Mouse (Mus musculus) CH12.LX (cell line): ENCODE data around the gene Plekhs1. TPM values are rescaled to one million over a fixed set of nuclear protein-coding genes. Genes with fewer than 3 reads are reported as not detected.

Experiments
- DNase-seq: peaks from one replicate; pipeline ENCODE4 v3.0.0-alpha.2; 2013; ENCODE audit errors: extremely low read depth
- H3K27ac ChIP-seq: 2 replicates; pipeline ENCODE4 v1.5.1; 2012; ENCODE audit warnings: low read depth, mild to moderate bottlenecking, control low read depth, moderate library complexity; ENCODE audit not compliant: insufficient read depth
- H3K27me3 ChIP-seq: replicated peaks from 2 replicates; pipeline ENCODE3; 2012; ENCODE audit warnings: inconsistent platforms
- H3K36me3 ChIP-seq, 2 experiments: replicated peaks in 1 of 2; 2 replicates each; pipeline versions ENCODE3 to v1.6.1; 2012; ENCODE audit warnings: inconsistent platforms in 1 of 2, low read length in 1 of 2, mild to moderate bottlenecking in 1 of 2, mixed read lengths in 1 of 2, moderate library complexity in 1 of 2; ENCODE audit not compliant: control insufficient read depth in 1 of 2, insufficient read depth in 1 of 2
- H3K4me1 ChIP-seq, 2 experiments: 2 replicates each; pipeline ENCODE4 v1.6.1; 2012; ENCODE audit warnings: inconsistent platforms in 1 of 2, moderate library complexity in 1 of 2; ENCODE audit not compliant: insufficient read depth in 2 of 2, control insufficient read depth in 1 of 2
- H3K4me2 ChIP-seq: 2 replicates; pipeline ENCODE4 v1.6.1; 2012; ENCODE audit warnings: low read depth, mild to moderate bottlenecking, control low read depth; ENCODE audit not compliant: poor library complexity, insufficient read depth, severe bottlenecking
- H3K4me3 ChIP-seq, 3 experiments: fragments of 150-350 bp in 1 of 3; sonication (generic) in 1 of 3; replicated peaks in 1 of 3; 2 replicates each; pipeline versions ENCODE3 to v1.5.1; 2011 to 2012; ENCODE audit warnings: low read depth in 2 of 3, low read length in 2 of 3, mild to moderate bottlenecking in 2 of 3, moderate library complexity in 2 of 3, control low read depth in 1 of 3, improper control_type of control experiment in 1 of 3, inconsistent platforms in 1 of 3, mixed read lengths in 1 of 3; ENCODE audit not compliant: poor library complexity in 1 of 3
- H3K79me2 ChIP-seq: replicated peaks from 2 replicates; pipeline ENCODE4 v1.6.1; 2012; ENCODE audit warnings: mild to moderate bottlenecking, moderate library complexity; ENCODE audit not compliant: control insufficient read depth, poor library complexity, insufficient read depth, severe bottlenecking; ENCODE audit errors: extremely low read depth
- H3K9ac ChIP-seq: 2 replicates; pipeline ENCODE4 v1.6.1; 2012; ENCODE audit warnings: low read depth, mild to moderate bottlenecking, control low read depth, moderate library complexity; ENCODE audit not compliant: insufficient read depth
- H3K9me3 ChIP-seq: replicated peaks from 2 replicates; pipeline ENCODE3; 2012; ENCODE audit warnings: low read length, inconsistent platforms, mixed read lengths
- BHLHE40 ChIP-seq: IDR thresholded peaks from 2 replicates; pipeline ENCODE4 v1.6.1; 2011; ENCODE audit warnings: mild to moderate bottlenecking, low read depth, low read length, improper control_type of control experiment
- CHD1 ChIP-seq: IDR thresholded peaks from 2 replicates; pipeline ENCODE4 v1.6.1; 2012; ENCODE audit warnings: low read depth, low read length, improper control_type of control experiment, inconsistent platforms
- CTCF ChIP-seq, 2 experiments: IDR thresholded peaks in 1 of 2; conservative IDR thresholded peaks in 1 of 2; 2 replicates each; pipeline ENCODE4 v1.5.1; 2011 to 2012; ENCODE audit warnings: low read depth in 2 of 2, low read length in 2 of 2, improper control_type of control experiment in 1 of 2, inconsistent platforms in 1 of 2, mild to moderate bottlenecking in 1 of 2, moderate library complexity in 1 of 2
- E2F4 ChIP-seq: IDR thresholded peaks from 2 replicates; pipeline ENCODE4 v1.6.1; 2011; ENCODE audit warnings: low read depth, low read length, improper control_type of control experiment; ENCODE audit not compliant: insufficient replicate concordance
- EP300 ChIP-seq: IDR thresholded peaks from 2 replicates; pipeline ENCODE4 v1.6.1; 2011; ENCODE audit warnings: low read length, improper control_type of control experiment
- JUND ChIP-seq: conservative IDR thresholded peaks from 2 replicates; pipeline ENCODE4 v1.6.1; 2011; ENCODE audit warnings: low read depth, low read length, improper control_type of control experiment
- MAZ ChIP-seq: IDR thresholded peaks from 2 replicates; pipeline ENCODE4 v1.6.1; 2012; ENCODE audit warnings: low read depth, mild to moderate bottlenecking, inconsistent platforms, low read length, improper control_type of control experiment, moderate library complexity
- MEF2A ChIP-seq: IDR thresholded peaks from 2 replicates; pipeline ENCODE4 v1.6.1; 2014; ENCODE audit warnings: low read depth, mild to moderate bottlenecking, inconsistent platforms, low read length, improper control_type of control experiment, borderline replicate concordance
- MXI1 ChIP-seq: IDR thresholded peaks from 2 replicates; pipeline ENCODE4 v1.6.1; 2011; ENCODE audit warnings: mild to moderate bottlenecking, low read depth, low read length, improper control_type of control experiment
- POLR2A ChIP-seq: IDR thresholded peaks from 2 replicates; pipeline ENCODE4 v1.6.1; 2011; ENCODE audit warnings: low read depth, mild to moderate bottlenecking, improper control_type of control experiment, low read length
- POLR2AphosphoS2 ChIP-seq: IDR thresholded peaks from 2 replicates; pipeline ENCODE4 v1.6.1; 2011; ENCODE audit warnings: low read depth, low read length, improper control_type of control experiment
- RAD21 ChIP-seq: IDR thresholded peaks from 2 replicates; pipeline ENCODE4 v1.6.1; 2011; ENCODE audit warnings: low read depth, mild to moderate bottlenecking, low read length, improper control_type of control experiment, moderate library complexity
- SMC3 ChIP-seq: IDR thresholded peaks from 2 replicates; pipeline ENCODE4 v1.6.1; 2011; ENCODE audit warnings: low read depth, low read length, improper control_type of control experiment
- TBP ChIP-seq: conservative IDR thresholded peaks from 2 replicates; pipeline ENCODE4 v1.6.1; 2011; ENCODE audit warnings: low read depth, low read length, improper control_type of control experiment
- TCF12 ChIP-seq: IDR thresholded peaks from 2 replicates; pipeline ENCODE4 v1.6.1; 2014; ENCODE audit warnings: low read depth, mild to moderate bottlenecking, inconsistent platforms, low read length, improper control_type of control experiment
- USF2 ChIP-seq: conservative IDR thresholded peaks from 2 replicates; pipeline ENCODE4 v1.6.1; 2011; ENCODE audit warnings: low read depth, low read length, improper control_type of control experiment
- ZMIZ1 ChIP-seq: IDR thresholded peaks from 2 replicates; pipeline ENCODE4 v1.6.1; 2012; ENCODE audit warnings: low read depth, mild to moderate bottlenecking, inconsistent platforms, low read length, improper control_type of control experiment
- ZNF384 ChIP-seq: IDR thresholded peaks from 2 replicates; pipeline ENCODE4 v1.6.1; 2012; ENCODE audit warnings: low read depth, low read length, improper control_type of control experiment, inconsistent platforms
- dilution Hi-C: fragments of 300-500 bp; cut with MboI; formaldehyde crosslinking; loops from 2 replicates; pipeline ENCODE4 v1.14.3; 2020; ENCODE audit warnings: low sequenced_read_pairs; ENCODE audit not compliant: extremely low pct_unique_long_range_greater_than_20kb, extremely low pct_ligation_motif_present
- in situ Hi-C: fragments of 300-500 bp; cut with MboI; formaldehyde crosslinking; loops from 3 replicates; pipeline ENCODE4 v1.14.3; 2019; ENCODE audit warnings: low sequenced_read_pairs, low pct_ligation_motif_present, low pct_unique_long_range_greater_than_20kb, mixed read lengths
- polyA plus RNA-seq: library from polyadenylated mRNA; unstranded; fragments of >175 nt; gene quantifications from 2 replicates; pipeline ENCODE4 v1.2.1, GENCODE M21; 2012; ENCODE audit warnings: low read depth; ENCODE audit not compliant: insufficient read length
- total RNA-seq, 2 experiments: library from RNA; depleted of rRNA; stranded (reverse); fragments of 300-350 nt in 1 of 2; fragments of >200 nt in 1 of 2; gene quantifications; 2 replicates each; pipeline ENCODE4 v1.2.3; 2012 to 2014

Gene Plekhs1
- total and polyA plus RNA-seq, 3 experiments: not detected

GRCm38 (mm10) chr19:56451867-56452266 lies 9.6 kb upstream of the Plekhs1 start:
- TF ChIP-seq BHLHE40 (no peak), CHD1 (no peak), POLR2AphosphoS2 (no peak), ZNF384 (no peak)
- Histone ChIP-seq H3K4me3 (no peak overlapping the region), H3K4me2 (no peak overlapping the region), H3K9ac (no peak overlapping the region), H3K79me2 (no peaks in the 10 kb centered on the region), H3K27me3 (no peaks in the 10 kb centered on the region), H3K4me1 (peaks cover 11 to 20% of the 10 kb centered on the region in 2 experiments), H3K27ac (no peak overlapping the region), H3K9me3 (no peaks in the 10 kb centered on the region), H3K36me3 (no peaks in the 10 kb centered on the region)
- in situ Hi-C loops (no loop called here), dilution Hi-C loops (no loop called here)
- no peak for DNase-seq

GRCm38 (mm10) chr19:56452421-56452820 lies 9.0 kb upstream of the Plekhs1 start:
- Histone ChIP-seq H3K4me2 (no peak overlapping the region), H3K36me3 (no peaks in the 10 kb centered on the region), H3K9me3 (no peaks in the 10 kb centered on the region), H3K4me1 (peaks cover 11 to 20% of the 10 kb centered on the region in 2 experiments), H3K4me3 (no peak overlapping the region), H3K27ac (no peak overlapping the region), H3K79me2 (no peaks in the 10 kb centered on the region), H3K9ac (no peak overlapping the region), H3K27me3 (no peaks in the 10 kb centered on the region)
- DNase-seq: no peak
- dilution Hi-C loops: no loop called here
- in situ Hi-C loops: no loop called here
- TF ChIP-seq USF2 (no peak), E2F4 (no peak), TBP (no peak), POLR2A (no peak), CHD1 (no peak), ZNF384 (no peak), MEF2A (no peak), SMC3 (no peak), EP300 (no peak), MXI1 (no peak), CTCF (conservative IDR thresholded peaks at IDR 0.05 in 1 of 2, IDR thresholded peaks at IDR 0.05 in 1 of 2; ENCODE audit: low read depth in 2 of 2, low read length in 2 of 2) (no peak), RAD21 (no peak), TCF12 (no peak), ZMIZ1 (no peak), JUND (no peak), MAZ (no peak)
